Mouse (Mus musculus) left cerebral cortex, adult 11 months (tissue): ENCODE results near the gene Gm8068.
"Not testable (repeated sequence)": the region's sequence is repeated elsewhere in the genome, so short reads cannot be mapped to it uniquely, and the experiment has no call there.

Experiments
- DNase-seq: peaks from one replicate; pipeline ENCODE4 v3.0.0; 2022; ENCODE audit warnings: low spot score

Gm8068 gene

DNA sequence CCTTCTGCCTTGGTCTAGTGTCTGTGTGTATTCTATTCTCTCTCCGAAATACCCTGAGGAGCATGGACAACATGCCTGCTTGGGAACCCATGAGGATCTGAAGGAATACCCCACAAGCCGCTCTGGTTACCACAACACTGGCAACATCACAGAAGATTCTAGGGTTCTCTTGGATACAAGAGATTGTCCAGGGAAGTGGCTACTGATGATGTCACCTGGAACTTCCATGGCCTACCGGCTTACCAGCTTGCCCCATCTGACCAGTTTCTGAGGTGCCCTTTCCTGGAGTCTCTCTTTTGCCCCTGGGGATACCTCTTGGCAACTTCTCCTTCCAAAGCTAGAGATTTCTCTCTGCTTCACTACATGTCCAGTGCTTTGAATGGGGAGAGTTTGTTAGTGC is at the start of gene Gm8068:
TSS of gene Gm8068 (minus strand) at position 101 of the 400 bp plus-strand sequence.
- not testable (repeated sequence) for DNase-seq

DNA sequence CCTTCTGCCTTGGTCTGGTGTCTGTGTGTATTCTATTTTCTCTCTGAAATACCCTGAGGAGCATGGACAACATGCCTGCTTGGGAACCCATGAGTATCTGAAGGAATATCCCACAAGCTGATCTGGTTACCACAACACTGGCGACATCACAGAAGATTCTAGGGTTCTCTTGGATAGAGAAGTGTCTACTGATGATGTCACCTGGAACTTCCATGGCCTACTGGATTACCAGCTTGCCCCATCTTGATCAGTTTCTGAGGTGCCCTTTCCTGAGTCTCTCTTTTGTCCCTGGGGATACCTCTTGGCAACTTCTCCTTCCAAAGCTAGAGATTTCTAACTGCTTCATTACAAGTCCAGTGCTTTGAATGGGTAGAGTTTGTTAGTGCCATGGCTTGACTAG is 48.8 kb upstream of the Gm8068 start, which contains the start of gene Gm7929:
TSS of gene Gm7929 (minus strand) at position 101 of the 400 bp plus-strand sequence.
- DNase-seq = not testable (repeated sequence)

GRCm38 (mm10) chr14:41723437-41723836 is 21.8 kb upstream of the Gm8068 start:
- DNase-seq = not testable (repeated sequence)

- DNase-seq = not testable (repeated sequence)
Observed at GRCm38 (mm10) chr14:41717180-41717579, 15.5 kb upstream of the Gm8068 start.

- DNase-seq = not testable (repeated sequence)
Observed at GRCm38 (mm10) chr14:41648176-41648575, 53.5 kb downstream of the Gm8068 start.
